Mouse (Mus musculus) natural killer cell, adult 2 months (primary cell): ENCODE results near the gene Kif1a.

Experiments
- DNase-seq, 2 experiments: peaks; one replicate each; pipeline ENCODE4 v3.0.0; 2022; ENCODE audit warnings: low spot score in 2 of 2

Kif1a gene

DNA sequence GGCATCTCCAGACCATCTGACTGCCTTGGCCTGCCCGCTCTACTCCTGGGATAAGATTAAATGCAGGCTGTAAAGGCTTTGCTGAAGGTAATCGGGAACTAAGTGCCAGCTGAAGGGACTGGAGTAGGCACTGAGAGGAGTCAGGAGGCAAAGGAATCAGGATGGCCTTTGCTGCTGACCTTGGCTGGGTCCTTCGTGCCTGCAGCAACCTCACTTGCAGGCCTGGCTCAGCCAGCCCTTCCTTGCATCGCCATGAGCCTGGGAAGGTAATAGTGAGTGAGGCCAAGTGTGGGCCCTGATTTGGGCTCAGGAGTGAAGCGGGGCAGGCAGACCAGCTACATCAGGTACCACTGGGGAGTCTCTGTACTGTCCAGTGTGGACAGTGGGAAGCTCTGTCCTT lies 2.8 kb downstream of the Kif1a start:
- DNase-seq = no peak

DNA sequence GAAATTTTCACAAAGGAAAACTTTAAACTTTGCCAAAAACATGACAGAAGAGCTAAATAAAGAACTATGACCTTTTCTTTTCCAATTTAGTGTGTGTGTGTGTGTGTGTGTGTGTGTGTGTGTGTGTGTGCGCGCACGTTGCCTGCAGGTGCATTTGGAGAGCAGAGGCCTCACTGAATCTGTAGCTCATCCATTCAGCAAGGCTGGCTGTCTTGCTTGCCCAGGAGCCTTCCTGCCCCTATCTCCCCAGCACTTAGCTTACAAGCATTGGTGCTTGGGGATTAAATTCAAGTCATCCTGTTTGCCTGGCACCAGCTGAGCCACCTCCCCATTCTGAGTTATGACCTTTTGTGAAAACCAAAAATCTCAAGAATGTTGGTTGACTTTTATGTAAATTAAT lies 9.2 kb downstream of the Kif1a start:
- DNase-seq = no peak

DNA sequence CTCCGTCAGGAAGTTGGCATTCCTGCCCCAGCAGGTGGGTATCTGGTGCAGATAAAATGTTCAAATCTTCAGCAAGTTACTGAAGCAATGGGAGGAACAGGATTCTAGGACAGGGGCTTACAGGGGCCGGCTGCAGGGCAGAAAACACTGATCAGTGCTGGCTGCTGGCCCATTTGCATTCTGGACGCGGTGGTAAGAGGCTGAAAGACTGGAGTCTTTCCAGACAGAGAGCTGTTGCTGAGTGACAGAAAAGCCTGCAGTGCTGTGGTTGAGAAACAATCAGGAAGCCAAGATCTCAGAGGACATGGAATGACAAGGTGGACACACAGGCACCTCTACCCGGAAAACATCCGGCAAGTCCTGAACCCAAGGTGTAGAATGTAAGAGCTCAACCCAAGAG lies 16.6 kb downstream of the Kif1a start:
- DNase-seq = no peak

DNA sequence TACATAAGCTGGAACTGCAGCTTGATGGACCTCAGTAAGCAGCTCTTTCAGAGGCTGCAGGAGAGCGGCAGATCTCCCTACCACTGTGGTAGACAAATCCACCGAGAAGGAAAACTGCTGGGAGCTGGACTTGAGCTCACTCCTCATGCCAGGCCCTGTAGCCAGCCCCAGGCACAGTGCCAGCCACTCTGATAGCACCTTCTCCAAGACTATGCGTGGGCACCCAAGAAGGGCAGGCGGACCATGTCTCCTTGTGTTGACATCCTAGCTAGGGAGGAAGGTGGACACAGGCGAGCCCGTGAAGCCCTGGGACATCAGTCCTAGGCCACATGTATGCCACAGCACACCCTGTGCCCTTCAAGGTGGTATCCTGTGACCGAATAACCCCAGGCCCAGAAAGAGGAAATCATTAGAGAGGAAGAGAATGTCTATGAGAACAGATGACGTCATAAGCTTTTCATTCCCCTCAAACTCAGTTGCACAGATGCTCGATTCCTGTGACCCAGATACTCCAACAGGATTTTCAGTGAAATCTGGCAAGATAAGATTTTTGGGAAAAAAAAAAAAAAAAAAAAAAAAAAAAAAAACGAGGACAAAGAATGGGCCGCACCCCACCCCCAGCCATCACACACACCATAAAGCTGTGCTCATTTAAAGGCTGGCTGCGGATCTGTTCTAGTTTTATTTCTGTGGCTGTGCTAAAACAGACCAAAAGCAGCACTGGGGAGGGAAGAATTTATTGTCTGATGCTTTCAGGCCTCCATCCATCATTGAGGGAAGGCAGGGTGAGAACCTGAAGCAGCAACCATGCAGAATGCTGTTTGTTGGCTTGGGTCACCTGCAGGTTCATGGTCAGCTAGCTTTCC lies 18.1 kb downstream of the Kif1a start:
- no peak for DNase-seq

DNA sequence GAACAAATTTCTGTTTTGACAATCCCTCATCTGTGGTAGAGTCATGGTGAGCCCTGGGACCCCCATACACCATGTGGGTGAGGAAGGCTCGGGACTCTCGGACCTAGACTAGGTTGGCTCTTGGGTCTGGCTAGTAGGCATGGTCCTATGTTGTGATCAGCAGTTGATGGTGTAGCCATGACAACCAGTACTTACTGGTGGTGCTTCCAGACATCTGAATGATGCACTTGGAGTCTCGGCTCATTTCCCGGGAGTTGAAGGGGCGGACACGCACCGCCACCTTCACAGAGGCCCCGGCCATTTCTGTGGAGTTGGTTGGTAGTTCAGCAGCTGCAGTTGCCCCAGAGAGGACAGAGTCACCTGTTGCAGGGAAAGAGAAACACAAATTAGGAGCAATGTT lies 19.6 kb downstream of the Kif1a start:
- no peak for DNase-seq

DNA sequence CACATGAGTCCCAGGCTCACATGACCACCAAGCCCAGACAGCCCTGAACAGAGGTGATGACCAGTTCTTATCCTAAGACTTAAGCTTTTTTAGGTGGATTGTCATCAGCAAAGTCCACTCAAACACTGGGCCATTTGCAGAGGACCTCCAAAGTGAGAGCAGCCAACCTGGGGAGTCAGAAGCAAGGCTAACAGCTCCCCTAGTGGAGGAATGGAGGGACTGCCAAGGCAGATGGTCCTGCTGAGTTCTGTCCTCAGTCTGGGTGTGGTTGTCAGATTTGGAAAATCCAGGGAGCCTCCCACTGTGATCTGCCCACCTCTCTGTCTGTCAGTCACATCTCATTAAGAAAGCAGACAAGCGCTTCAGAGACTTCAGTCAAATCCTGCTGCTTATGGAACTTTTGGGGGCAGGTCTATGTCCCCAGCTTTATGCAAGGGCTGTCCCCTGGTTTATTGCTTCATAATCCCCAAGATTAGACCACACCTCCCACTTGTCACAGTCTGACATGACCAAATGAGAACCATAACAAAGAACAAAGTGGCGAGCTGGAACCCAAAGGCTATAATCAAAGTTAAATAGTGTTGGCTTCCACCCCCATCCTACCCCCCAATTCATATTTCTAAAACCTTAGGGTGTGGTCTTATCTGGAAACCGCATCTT lies 20.7 kb downstream of the Kif1a start:
- DNase-seq = peak in 1 of 2 experiments; percentile 19

GRCm38 (mm10) chr1:93079602-93080001 lies 22.1 kb downstream of the Kif1a start:
- no peak for DNase-seq

GRCm38 (mm10) chr1:93072279-93072865 lies 29.4 kb downstream of the Kif1a start:
- no peak for DNase-seq

GRCm38 (mm10) chr1:93071487-93071971 lies 30.2 kb downstream of the Kif1a start:
- DNase-seq = peak; percentile 5 to 7

DNA sequence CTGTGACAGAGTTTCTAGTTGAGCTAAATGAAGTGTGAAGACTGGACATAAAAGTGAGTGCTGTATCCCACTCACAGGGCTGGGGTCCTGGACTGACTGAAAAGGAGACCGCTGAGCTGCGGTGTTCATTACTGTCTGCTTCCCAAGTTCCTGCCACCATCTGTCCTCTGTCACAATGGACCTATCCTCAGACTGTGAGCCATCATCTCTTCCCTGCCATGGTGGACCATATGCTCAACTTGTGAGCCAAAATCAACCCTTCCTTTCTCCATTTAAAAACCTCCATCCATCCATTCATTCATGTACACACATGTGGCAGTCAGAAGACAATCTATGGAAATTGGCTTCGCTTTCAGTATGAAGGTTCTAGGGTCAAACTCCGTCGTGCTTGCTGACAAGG lies 30.9 kb downstream of the Kif1a start:
- no peak for DNase-seq

DNA sequence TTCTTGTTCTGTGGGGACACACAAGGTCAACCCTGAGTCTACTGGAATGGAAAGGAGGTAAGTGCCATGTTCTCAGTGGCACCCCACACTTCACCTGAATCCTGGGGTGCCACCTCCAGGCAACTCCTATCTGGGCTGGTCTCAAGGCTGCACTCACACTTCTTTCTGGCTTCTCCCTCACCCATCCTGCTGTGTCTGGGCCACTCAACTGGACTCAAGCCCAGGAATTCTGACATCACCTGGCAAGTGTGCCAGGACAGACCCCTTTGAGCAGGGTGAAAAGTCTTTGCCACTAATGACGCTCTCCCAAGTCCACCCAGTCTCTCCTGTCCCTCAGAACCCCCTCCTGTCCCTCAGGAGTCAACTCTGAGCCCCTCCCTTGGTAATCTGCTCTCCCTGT lies 33.2 kb downstream of the Kif1a start:
- DNase-seq = no peak

DNA sequence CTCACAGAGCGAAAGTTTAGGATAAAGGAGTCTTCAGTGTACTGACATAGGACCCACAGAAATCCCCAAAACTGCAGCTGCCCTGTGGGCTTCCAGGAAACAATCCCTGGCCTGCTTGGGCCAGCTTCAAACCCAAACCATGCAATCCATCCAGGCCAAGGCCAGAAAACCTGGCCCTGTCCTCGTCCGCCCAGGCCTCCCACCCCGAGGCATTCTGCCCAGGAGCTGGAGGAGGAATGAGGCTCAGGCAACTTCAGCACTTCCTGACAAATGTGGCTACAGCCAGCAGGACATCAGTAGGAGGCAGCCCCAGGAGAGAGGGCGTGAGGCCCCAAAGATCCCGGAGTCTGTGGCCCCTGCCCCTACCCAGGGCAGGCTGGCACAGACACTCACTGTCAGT lies 36.1 kb downstream of the Kif1a start:
- no peak for DNase-seq

- no peak for DNase-seq
Observed at GRCm38 (mm10) chr1:93063694-93064093, 38.1 kb downstream of the Kif1a start.

GRCm38 (mm10) chr1:93051124-93051833 lies 50.5 kb downstream of the Kif1a start:
- DNase-seq = no peak

DNA sequence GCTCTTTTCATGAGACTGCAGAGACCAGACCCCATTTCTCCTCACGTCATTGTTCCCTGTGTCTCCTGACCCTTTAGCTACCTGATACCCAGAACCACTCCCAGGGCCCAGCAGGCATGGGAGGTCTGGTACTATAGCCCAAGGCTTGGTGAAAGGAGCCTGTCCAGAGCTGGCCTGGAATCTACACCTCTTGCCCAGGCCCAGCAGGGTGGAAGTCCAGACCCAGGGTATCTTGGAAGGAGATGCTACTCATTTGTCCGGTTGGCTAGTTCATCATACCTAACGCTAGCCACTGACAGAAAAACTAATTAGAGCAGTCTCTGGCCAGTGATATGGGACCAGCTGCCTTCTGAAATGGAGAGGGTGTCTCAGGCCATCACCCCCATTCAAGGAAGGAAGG lies 51.7 kb downstream of the Kif1a start:
- DNase-seq = no peak

- DNase-seq = no peak
Observed at GRCm38 (mm10) chr1:93046153-93046789, 55.5 kb downstream of the Kif1a start.

DNA sequence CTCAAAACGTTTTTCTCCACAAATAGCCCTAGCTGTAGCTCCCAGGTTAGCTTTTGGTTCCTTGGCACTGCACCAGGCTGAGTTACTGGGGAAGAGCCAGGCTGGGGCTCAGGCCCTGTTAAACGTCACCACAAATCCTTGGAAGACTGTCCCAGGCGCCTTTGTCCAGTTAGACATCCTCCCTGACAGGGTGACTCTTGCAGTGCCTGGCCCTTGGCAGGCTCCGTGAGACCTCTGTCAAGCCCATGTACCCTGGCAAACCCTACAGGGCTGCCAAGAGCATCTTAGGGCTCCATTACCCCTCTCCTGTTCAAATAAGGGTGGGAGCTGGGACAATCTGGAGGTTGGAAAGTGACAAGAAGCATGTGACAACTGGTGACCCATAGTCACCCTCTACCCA lies 65.8 kb downstream of the Kif1a start:
- DNase-seq = no peak

DNA sequence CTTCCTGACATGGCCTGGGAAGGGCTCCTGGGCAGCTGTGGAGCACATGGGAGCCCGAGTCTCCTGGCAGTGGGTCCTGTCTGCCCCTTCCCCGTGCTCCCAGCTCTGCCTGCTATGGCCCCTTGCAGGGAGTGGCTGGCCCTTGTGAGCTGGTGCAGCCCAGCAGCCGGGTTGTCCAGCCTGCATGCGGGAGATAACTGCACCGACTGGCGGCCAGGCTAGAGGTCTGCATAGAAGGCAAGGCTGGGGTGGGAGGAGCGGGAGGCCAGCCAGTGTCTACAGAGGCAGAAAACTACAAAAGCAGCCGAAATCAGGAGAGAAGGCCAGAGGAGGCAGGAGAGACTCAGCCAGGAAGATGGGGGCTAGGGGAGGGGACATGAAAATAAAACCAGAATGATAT lies 67.8 kb downstream of the Kif1a start:
- no peak for DNase-seq

DNA sequence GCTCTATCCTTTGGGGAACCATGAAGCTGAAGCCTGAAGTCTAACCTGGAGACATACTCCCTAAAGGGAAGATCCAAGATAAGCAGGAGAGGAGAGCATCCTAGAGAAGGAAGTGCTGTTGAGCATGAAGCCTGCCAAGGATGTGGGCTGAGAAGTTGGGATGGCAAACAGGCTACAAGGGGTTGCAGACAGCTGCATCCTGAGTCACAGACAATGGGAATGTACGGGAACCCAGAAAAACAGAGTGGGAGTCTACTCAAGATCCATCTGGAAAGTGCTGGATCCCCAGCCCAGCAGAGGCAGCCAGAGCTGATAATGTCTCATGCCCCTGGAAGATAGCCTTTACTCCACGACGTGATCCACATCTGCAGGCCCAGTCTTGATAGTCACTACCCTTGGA lies 70.6 kb downstream of the Kif1a start:
- no peak for DNase-seq

- DNase-seq = no peak
Observed at GRCm38 (mm10) chr1:93030060-93030459, 71.7 kb downstream of the Kif1a start.

DNA sequence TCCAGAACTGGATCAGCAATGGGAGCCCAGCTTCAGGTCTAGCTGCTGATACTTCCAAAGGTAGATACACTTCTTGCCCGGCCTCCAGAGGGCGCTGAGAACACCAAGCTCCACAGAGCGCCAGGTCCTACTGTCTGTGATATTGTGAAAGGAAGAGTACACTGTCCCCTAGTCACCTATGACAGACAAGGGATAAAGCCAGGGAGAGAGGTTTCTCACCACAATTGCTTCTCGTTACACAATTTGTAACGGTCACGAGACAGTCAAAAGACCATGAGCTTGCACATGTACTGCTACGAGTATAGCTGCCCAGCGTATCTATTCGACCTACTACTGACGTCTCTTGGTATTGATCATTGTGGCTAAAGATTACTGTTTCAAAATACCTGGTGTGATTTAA lies 72.4 kb downstream of the Kif1a start:
- no peak for DNase-seq

GRCm38 (mm10) chr1:93026600-93026999 lies 75.2 kb downstream of the Kif1a start:
- DNase-seq = no peak
